Mouse (Mus musculus): ENCODE data around the gene Shoc2. TPM values are rescaled to one million over a fixed set of nuclear protein-coding genes. Genes with fewer than 3 reads are reported as not detected.
"Not testable (repeated sequence)": the region's sequence is repeated elsewhere in the genome, so short reads cannot be mapped to it uniquely, and the experiment has no call there.

The Shoc2 gene
- total RNA-seq (2021) = 10 to 100 TPM; 58.6 to 59.2 TPM

DNA sequence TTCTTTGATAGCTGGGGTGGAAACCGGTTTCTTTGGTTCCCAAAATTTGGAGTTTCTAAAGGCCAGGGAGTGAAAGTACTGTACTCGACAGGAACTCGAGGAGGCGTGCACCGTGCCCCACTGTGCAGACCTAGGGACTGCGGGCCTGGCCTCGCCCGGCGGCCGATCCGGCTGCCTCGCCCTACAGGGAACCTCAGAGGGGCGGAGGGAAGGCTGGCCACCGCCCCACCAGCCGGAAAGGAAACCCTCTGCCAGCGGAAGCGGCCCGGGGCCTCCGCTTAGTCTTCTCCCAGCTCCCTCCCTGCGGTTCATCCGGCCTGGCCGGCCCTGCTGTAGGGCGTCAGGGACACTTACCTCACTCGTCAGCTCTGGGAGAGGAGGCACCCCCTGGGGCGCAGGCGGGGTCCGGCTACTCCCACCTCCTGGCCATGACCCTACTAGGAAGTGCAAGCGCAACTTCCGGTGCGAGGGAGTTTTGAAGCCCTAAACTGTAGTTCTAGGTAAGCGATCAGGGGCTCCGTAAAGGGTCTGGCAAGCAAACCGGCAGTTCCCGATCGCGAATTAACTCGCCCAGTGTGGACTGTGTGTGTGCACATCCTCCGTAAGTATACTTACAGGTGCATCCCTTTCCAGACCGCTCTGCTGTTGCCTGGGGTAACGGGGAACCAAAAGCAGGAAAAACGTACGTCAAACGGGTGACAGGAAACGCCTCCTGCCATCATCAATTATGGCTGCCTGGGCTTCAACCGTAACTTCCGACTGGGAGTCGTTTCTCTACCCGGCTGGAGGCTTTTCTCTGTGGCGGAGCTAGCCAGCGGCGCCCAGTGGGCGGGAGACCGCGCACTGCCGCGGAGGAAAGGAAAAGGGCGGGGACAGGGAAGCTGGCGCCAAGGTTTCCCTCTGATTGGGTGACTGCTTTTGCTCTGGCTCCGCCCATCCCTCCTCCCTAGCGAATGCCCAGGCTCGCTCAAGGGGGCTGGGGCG, at the start of gene Shoc2, which contains the start of gene Bbip1:
Gene Shoc2, plus strand, starts transcription at position 505 of the 984 bp plus-strand sequence.
Gene Bbip1, minus strand, starts transcription at position 826 of the 984 bp plus-strand sequence.
- peak; percentile 99 to 100 for DNase-seq (ENCODE audit: extremely low spot score in 1 of 2, low spot score in 2 of 2)
- intact Hi-C loops (cut with DNase I) = loop anchor here (5.0 to 10.0 kb wide), 2 partner anchors 1118 to 1251 kb away; no protein-coding TSS in a partner anchor

DNA sequence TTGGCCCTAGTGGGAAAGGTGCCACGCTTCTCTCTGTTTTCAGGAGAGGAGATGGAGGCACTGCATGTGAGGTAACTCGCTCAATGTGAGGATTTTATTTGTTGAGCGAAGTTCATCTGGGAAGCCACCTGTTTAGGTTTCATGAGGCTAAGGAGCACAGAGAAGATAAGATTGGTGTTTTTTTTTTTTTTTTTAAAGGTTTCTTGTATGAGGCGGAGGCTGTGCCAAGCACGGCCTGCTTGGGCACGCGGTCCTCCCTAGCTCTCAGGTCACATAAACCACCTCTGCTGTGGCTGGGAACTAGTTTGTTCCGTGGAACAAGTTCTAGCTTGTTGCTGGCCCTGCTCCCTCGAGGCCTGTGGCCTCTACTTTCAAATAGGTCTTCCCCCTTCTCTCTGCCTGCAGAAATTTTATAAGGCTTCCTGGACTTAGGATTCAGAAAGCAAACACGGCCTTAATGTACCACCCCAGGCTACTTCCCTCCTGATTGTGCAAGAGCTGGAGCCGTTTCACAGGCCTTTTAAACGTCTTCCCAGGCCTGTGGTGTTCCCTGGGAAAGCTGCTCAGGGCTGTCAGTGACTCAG, 49.5 kb upstream of the Shoc2 start:
- no peak for DNase-seq (ENCODE audit: extremely low spot score in 1 of 2, low spot score in 2 of 2)
- intact Hi-C loops (cut with DNase I) = loop anchor here (5.0 kb wide), 1 partner anchor 42 kb away; no protein-coding TSS in a partner anchor

DNA sequence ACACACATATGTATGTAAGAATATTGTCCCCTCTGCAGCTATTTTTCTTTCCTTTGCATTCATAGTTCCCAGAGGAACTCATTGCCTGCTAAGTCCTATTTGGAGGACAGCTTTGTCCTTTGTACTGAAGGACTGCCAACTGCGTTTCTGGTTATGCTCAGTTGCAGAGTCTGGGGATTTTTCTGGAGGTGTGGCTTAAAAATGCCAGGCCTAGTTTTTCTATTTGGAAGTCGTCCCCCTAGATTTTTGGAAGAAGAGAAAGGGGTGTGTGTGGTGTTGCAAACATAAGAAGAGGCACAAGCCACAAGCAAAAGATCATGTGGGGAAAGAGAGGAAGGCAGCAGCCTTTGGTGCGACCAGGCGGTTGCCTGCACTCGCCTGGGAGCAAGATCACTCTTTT, 46.1 kb upstream of the Shoc2 start:
- intact Hi-C loops (cut with DNase I) = loop anchor here (5.0 kb wide), 1 partner anchor 46 kb away; no protein-coding TSS in a partner anchor
- no peak for DNase-seq (ENCODE audit: extremely low spot score in 1 of 2, low spot score in 2 of 2)

DNA sequence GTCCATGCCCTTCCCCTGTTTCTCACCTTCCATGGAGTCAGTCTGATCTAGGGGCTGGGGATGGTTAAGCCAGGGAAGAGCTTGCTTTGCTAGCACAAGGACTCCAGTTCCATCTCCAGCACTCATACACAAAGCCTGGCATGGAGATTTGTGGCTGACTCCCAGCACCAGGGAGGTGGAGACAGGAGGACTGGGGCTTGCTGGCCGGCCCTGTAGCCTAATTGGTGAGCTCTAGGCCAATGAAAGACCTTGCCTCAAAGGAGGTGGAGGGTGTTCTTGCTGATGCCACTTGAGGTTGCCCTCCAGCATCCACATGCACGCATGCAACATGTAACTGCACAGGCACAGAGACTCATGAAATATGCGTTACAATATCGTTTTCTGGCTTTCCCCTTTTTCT, 45.6 kb upstream of the Shoc2 start:
- DNase-seq (ENCODE audit: extremely low spot score in 1 of 2, low spot score in 2 of 2) = no peak
- intact Hi-C loops (cut with DNase I) = loop anchor here (5.0 kb wide), 1 partner anchor 46 kb away; no protein-coding TSS in a partner anchor

DNA sequence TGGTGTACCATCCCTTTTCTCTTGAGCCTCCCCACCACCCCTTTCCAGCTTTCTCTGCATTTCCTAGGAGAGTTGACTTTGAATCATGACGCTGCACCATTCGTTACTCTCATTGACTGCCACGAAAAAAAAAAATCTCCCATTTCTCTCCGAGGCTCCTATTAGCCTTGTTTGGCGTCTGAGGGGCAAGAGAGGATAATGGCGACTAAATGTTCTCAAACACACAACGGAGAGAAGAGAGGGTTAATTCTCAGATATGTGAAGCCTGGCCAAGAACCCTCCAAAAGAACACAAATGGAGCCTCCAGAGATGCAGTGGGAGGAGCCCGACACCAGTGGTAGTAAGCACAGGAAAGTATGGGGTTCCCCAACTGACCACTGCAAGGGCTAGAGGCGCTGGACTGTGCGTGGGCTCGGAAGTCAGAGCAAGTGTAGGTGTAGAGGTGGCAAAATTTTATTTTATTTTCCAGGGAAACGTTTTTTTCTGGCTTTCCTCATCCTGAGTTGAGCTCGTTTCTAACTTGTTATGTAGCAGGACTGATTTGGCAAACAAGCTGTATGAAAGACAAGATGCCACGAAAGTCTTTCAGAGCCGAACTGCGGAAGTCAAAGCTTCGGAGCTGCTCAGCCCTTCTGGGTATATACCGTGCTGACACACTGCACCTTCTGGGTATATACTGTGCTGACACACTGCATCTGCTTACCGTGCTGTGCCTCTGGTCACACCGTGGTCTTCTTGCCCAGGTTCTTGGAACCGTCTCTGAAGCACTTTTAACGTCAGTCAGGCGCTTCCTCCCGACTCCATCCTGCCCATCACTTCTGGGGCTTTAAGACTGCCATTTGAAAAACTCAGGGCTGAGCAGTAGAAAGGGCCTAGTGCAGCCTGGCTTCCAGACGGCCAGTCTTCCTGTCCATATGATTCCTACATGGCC, 44.9 kb upstream of the Shoc2 start:
- no peak for DNase-seq (ENCODE audit: extremely low spot score in 1 of 2, low spot score in 2 of 2)
- intact Hi-C loops (cut with DNase I) = loop anchor here (5.0 kb wide), 1 partner anchor 47 kb away; no protein-coding TSS in a partner anchor

DNA sequence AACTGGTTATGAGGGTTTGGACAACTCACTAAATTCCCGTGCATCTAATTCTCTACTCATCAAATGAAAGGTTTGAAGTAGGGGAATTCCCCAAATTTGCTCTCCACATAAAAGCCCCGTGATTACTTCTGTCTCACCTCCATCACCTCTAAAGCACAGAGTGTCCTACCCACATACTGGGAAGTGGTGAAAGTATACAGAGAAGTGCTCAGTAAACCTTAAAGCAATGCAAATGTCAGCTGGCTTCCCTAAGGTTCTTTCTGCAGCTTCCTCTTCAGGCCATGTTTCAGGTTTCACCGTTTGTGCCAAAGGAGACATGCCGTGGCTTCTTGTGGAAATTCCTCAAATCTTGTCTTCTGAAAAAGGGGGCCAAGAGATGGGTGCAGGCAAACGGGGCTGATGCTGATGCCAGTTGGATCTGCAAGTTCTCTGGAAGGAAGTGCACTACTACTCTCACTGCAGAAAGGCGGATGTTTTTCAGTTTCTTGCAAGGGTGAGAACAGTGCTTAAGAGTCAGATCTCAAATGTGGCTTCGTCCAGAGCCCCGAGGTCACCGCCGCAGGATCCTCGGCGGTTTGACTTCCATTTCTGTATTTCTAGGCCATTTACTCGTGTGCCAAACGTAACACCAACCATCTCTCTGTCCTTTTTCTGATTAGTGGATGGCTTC, 44.0 kb upstream of the Shoc2 start:
- intact Hi-C loops (cut with DNase I) = loop anchor here (5.0 to 10.0 kb wide), 3 partner anchors 48 to 255 kb away; no protein-coding TSS in a partner anchor

DNA sequence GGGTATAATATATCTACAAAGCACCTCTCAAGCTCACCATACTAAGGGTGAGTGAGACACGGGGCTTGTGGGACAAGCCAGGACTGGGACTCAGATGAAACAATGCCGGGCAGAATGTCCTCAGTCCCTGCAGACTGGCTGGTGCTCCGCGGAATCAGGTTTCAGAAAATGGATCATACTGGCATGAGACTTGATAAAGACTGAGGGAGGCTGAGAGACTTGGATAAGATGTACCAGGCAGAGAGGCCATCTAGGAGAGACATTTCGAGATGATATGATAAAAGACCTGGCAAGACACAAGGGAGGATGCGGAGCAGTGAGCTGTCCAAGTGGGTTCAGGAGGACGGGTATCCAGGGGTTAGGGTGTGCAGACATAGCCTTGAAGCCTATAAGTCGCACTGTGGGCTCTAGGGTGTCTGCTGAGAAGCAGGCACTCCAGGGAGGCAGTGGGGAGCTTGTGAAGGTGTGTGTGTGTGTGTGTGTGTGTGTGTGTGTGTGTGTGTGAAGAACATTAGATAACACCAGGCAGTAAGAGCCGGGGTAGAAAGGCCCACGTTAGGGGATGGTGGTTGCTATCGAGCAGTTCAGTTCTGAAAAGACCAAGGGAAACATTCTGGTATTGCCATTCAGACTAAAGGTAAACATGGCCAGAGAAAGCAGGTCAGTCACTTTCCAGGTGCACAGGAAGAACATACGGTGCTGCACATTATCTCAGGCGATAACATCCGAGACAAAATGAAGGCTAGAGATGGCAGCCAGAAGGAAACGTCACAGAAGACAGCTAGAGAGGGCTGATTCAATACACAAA, 42.0 kb upstream of the Shoc2 start:
- no peak for DNase-seq (ENCODE audit: extremely low spot score in 1 of 2, low spot score in 2 of 2)
- intact Hi-C loops (cut with DNase I) = loop anchor here (10.0 kb wide), 2 partner anchors 137 to 257 kb away; no protein-coding TSS in a partner anchor

More for the DNA sequence above, 44.0 kb upstream of the Shoc2 start:
- DNase-seq (ENCODE audit: extremely low spot score in 1 of 2, low spot score in 2 of 2) = no peak

DNA sequence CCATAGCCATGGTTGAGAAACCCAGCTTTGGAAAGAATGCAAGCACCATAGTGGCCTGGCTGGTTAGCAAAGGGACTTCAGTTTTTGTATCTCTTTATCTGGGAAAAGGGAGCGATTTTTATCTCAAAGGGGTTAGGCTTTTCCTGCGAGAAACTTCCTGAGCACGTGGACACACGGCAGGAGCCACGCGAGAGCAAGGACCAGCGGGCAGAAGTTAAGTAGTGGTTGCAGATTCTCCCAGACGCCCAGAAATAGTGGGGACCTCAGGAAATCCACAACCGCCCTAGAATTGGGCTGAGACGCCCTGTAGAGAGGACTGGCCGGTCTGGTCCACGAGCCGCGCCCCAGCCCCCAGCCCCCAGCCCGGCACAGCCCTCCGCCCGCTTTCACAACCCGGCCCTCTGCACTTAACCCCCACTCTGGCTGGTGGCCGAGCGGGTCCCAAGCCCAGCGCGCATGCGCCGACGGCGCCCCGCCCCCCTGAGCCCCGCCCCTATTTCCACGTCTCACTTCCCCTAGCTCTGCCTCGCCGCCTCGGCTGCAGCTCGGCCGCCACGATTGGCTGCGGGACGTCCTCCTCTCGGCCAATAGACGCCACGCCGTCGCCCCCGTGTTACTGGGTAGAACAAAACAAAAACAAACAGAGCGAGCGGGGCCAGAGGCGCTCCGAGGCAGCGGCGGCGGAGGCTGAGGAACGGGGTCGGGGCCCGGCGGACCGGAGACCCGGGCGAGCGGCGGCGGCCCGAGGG, 41.2 kb upstream of the Shoc2 start:
- intact Hi-C loops (cut with DNase I) = loop anchor here (10.0 kb wide), 2 partner anchors 138 to 258 kb away; no protein-coding TSS in a partner anchor
- DNase-seq (ENCODE audit: extremely low spot score in 1 of 2, low spot score in 2 of 2) = peak; percentile 95 to 98

DNA sequence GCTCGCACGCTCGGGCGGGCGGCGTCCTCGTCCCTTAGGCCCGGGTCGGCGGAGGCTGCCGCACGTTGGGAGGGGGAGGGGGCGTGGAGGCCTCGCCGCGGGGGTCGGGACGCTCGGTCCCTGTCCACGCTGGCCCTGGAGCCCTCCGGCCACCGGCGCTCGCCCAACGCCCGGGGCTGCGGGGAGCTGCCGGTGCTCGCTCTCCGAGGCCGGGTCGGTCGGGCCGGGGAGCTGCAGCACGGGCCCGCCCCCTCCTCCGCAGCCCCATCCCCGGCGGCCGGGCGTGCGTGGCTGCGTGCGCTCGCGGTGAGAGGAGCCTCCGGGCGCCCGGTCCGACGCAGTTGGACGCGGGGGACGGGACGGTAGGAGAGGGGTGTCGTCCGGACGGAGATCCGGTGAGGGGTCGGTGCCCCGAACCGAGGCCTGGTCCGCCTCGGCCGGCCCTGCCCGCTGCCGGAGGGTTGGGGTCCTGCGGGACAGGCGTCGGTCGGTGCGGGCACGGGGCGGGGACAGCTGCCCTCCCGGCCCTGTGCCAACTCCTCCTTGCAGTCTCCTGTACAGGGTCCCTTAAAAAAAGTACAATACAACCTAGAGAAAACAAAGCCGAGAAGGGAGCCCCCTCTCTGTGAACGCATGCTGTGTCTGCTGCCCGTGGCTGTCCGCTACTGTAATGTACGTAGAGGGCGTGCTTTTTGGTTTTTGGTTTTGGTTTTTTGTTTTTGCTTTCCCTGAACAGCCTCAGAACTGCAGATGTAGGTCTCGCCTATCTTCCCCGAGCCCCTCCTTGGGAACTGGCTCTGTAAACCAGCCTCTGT, 40.4 kb upstream of the Shoc2 start:
- intact Hi-C loops (cut with DNase I) = loop anchor here (10.0 kb wide), 2 partner anchors 139 to 259 kb away; no protein-coding TSS in a partner anchor
- DNase-seq (ENCODE audit: extremely low spot score in 1 of 2, low spot score in 2 of 2) = peak in 1 of 2 experiments; percentile 80

DNA sequence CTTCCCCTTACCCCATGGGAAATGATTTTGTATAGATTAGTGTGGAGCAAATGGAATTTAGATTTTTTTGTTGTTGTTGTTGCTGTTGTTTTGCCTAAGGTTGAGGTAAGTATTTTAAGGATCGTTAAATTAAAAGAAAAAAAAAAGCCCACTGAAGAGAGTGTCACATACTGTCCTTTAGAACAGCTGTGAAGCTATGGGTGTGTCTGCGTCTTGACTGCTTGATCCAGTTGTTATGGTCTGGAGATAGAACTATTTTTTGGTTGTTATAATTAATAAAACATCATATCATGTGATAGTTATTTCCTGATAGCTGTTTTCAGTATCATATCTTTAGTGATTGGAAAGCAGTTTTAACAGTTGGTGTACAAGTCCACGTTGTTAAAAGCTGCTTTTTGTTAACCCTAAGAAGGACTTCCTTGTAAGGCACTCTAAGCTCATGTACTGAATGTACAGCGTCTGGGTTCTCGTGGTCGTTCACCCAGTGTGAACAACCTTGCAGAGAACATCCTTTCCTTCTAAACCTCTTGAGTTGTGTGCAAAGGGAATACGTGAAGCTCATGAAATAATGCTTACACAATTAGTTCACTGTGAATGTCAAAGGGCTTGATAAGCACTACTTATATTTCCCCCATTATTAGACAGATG, 39.1 kb upstream of the Shoc2 start:
- no peak for DNase-seq (ENCODE audit: extremely low spot score in 1 of 2, low spot score in 2 of 2)
- intact Hi-C loops (cut with DNase I) = loop anchor here (10.0 kb wide), 2 partner anchors 140 to 260 kb away; no protein-coding TSS in a partner anchor

DNA sequence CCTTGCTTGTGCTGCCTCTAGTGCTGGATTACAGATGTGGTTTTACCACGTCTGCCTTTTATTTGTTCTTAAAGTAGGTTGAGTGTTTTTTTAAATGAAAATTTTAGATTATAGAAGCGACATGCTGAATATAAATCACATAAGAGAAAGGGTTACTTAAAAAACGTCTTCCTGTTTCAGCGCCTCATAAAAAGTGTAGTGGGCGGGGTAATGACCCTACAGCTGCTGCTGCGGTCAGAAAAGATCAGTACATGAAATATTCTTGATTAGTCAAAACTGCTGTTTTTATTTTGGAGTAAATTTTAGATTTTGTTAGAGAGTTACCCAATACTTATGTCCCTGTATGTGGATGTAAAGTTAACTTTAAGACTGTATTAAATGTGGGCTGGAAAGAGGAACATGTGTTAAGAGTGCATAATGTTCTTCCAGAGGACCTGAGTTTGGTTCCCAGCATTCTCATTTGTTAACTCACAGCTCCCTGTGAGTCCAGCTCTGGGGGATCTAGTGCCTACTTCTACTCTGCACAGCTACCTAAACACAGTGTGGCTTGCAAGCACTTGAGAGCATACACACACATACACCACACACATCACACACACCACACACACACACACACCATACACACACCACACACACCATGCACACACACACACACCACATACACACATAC, 37.9 kb upstream of the Shoc2 start:
- intact Hi-C loops (cut with DNase I) = loop anchor here (10.0 kb wide), 2 partner anchors 141 to 261 kb away; no protein-coding TSS in a partner anchor
- DNase-seq (ENCODE audit: extremely low spot score in 1 of 2, low spot score in 2 of 2) = no peak

DNA sequence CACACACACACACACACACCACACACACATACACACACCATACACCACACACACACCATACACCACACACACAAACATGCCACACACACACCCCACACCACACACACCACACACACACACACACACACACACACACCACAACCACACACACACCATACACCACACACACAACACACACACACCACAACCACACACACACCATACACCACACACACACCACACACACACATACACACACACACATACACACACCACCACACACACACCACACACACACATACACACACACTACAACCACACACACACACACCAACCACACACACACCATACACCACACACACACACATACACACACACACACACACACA, 37.4 kb upstream of the Shoc2 start:
- intact Hi-C loops (cut with DNase I) = loop anchor here (10.0 kb wide), 2 partner anchors 142 to 262 kb away; no protein-coding TSS in a partner anchor

DNA sequence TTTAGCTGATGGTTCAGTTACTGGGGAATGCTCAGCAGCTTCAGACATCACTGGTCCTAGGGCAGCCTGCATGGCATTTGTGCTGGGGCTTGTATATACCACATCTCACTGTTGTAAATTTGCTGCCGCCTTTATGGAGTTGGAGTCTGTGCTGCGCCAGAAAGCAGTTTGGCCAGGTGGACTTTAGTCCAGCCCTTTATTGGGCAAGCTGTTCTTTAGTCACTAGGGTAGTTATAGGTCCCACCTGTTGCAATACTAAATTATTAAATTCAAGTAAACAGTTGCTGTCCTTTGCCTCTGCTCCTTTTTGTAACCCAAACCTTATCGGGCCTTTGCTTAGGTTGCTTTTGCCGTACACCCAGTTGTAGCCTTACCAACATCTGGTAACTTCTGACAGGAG, 29.2 kb upstream of the Shoc2 start:
- intact Hi-C loops (cut with DNase I) = no loop called here

More for the DNA sequence above, 37.4 kb upstream of the Shoc2 start:
- not testable (repeated sequence) for DNase-seq (ENCODE audit: extremely low spot score in 1 of 2, low spot score in 2 of 2)

DNA sequence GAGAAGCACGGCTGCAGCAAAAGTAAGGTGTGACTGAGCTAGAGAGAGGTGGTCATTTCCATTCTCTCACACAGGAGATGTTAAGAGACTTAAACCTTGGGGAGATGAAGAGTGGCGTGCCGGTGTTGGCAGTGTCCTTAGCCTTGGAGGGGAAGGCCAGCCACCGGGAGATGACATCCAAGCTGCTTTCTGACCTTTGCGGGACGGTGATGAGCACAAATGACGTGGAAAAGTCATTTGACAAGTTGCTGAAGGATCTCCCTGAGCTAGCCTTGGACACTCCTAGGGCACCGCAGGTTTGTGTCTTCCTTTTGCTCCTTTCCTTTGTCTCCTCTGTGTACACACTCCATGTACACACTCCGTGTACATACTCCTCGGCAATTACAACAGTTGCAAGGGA, 24.6 kb upstream of the Shoc2 start:
- intact Hi-C loops (cut with DNase I) = no loop called here
- DNase-seq (ENCODE audit: extremely low spot score in 1 of 2, low spot score in 2 of 2) = no peak

More for the DNA sequence above, 29.2 kb upstream of the Shoc2 start:
- no peak for DNase-seq (ENCODE audit: extremely low spot score in 1 of 2, low spot score in 2 of 2)
